Mouse (Mus musculus) T-helper 2 cell (primary cell): ENCODE measurements around the gene Araf.

Experiments
- in situ Hi-C: fragments of 300-600 bp; cut with MboI, MseI; formaldehyde crosslinking; loops from one replicate; pipeline ENCODE4 v1.15.1; 2025; ENCODE audit warnings: high pct_unique_total_duplicates

Araf gene

DNA sequence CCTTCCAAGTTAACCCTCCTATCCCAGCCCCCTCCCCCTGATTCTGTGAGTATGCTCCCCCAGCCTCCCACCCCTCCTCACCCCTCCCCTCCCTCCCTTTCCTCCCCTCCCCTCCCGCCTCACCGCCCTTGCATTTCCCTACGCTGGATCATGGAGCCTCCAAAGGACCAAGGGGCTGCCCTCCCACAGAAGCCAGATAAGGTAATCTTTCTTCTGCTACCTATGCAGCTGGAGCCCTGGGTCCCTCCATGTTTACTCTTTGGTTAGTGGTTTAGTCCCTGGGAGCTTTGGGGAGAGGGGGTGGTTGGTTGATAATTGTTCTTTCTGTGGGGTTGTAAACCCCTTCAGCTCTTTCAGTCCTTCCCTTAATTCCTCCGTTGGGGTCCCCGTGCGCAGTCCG is at the start of gene Araf:
Gene Araf (plus strand): TSS at position 134 of the 400 bp plus-strand sequence.
- in situ Hi-C loops, result no loop called here

DNA sequence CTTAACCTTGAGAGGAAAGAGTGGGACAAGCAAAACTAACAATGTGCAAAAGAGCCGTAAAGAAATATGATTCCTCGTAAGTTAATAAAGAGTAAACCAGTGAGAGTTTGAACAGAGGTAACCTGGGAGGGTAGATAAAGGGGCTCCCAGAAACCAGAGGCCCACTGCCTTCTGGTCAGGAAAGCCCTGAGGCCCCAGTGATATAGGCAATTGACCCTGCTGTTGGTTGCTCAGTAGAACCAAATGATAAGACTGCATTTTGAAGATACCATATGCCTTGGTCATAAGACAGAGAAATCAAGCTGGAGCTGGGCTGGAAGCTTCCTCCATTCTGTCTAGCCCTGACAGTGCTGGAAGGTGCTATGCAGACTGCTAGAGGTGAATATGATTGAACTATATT is 48.8 kb upstream of the Araf start:
- in situ Hi-C loops, result no loop called here

GRCm38 (mm10) chrX:20761201-20761600 is 36.4 kb upstream of the Araf start:
- in situ Hi-C loops, result no loop called here

GRCm38 (mm10) chrX:20770697-20771381 is 26.8 kb upstream of the Araf start:
- in situ Hi-C loops, result no loop called here

GRCm38 (mm10) chrX:20771666-20772065 is 25.9 kb upstream of the Araf start:
- in situ Hi-C loops, result no loop called here

GRCm38 (mm10) chrX:20775271-20776016 is 22.2 kb upstream of the Araf start:
- in situ Hi-C loops, result no loop called here

- in situ Hi-C loops, result no loop called here
Measured at GRCm38 (mm10) chrX:20777619-20778018, 20.0 kb upstream of the Araf start.

GRCm38 (mm10) chrX:20787309-20787708 is 10.3 kb upstream of the Araf start:
- in situ Hi-C loops, result no loop called here

DNA sequence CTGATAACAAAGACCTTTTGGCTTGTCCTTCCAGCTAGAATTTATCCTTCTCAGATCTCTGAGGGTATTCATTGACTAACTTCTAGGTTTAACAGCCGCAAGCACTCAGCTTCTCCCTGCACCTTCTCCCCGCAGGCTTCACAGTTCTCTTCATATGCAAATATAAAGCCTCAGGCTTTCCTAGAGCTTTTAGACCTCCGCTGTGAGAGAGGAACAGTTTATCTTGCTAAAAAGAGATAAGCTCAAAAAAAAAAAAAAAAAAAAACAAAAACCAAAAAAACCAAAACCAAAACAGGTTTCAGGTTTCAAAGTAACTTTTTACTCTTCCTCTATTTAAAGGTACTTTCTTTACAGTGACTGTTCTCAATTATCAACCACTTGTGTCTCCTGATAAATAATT is 5.2 kb upstream of the Araf start:
- in situ Hi-C loops, result no loop called here

GRCm38 (mm10) chrX:20793230-20793629 is 4.4 kb upstream of the Araf start:
- in situ Hi-C loops, result no loop called here

DNA sequence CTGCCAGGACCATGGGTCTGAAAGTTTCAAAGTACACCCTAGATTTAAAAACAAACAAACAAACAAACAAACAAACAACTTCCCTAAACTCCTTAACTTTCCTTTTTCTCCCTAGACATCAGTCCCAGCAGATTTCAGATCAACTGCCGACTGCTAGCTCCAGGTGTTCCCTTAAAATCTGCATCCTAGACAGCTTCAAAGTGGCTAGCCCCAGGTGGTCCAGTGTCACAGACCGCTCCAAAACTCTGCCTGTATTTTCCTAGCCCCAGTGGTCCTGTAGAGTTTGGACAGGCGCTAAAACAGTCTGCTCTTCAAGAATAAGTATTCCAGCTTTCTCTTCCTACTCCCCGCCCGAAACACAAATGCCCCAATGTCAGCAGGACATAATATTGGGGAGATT is 3.4 kb upstream of the Araf start:
- in situ Hi-C loops, result no loop called here

DNA sequence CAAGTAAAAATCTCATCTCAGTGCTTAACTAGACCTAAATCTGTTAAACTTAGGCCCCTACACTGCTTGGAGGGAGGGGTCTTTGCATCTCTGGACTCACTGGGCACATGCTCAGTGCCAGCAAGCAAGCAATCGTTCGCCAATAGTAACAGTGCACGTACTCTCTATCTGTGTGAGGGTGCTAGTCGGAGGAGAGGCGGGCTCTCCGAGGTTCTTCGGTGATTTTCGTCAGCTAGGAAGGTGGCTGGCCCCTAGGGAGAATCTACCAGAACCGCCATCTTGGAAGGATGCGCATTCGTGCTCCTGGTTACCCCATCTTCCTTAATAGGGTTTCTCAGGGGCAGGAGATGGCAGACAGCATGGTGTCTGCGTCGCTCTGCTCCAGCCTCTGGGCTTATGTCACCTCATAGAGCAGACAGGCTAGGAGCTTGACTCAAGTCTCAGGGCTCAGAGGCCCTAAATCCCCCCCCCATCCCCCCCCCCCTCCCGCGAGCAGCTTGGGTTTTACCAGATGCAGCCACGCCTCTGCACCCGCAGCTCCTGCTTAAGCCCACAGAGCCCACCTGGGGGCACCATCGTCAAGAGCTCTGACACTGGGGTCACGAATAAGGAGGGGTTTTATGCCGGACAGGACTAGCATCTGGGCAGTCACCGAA is 655 bp downstream of the Araf start:
- in situ Hi-C loops, result no loop called here

- in situ Hi-C loops, result no loop called here
Measured at GRCm38 (mm10) chrX:20798797-20799147, 1.2 kb downstream of the Araf start.

- in situ Hi-C loops, result loop anchor here (10.0 kb wide), 1 partner anchor 137 kb away; no protein-coding TSS in a partner anchor
Measured at GRCm38 (mm10) chrX:20801456-20801855, 3.8 kb downstream of the Araf start.

DNA sequence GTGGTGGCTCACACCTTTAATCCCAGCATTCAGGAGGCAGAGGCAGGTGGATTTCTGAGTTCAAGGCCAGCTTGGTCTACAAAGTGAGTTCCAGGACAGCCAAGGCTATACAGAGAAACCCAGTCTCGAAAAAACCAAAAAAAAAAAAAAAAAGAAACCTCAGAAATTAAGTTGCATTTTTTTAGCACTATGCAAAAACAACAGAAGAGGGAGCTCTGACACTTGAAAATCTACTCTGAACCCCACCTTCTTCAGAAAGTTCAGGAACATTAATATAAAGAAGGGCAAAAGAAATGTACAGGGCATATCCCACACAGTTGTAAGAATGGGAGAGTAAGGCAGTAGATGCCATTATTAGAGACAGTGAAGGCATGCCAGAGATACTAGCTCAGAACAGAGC is 6.7 kb downstream of the Araf start:
- in situ Hi-C loops, result loop anchor here (10.0 kb wide), 1 partner anchor 140 kb away; no protein-coding TSS in a partner anchor

DNA sequence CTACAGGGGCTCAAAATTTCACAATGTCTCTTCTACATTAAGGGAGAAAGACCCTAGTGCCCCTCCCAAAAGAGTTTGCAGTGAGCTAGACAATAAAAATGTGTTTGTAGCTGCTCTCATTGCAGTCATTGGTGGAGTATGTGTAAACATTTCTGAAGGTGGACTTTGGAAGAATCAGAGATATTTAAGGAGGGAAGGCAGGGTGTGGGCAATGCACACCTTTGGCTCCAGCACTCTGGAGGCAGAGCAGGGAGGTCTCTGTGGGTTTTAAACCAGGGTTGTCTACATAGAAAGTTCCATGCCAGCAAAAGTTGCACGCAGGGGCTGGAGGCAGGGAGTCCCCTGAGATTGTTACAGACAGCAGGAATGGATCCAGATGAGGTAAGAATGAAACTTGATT is 8.7 kb downstream of the Araf start:
- in situ Hi-C loops, result loop anchor here (10.0 kb wide), 1 partner anchor 141 kb away; no protein-coding TSS in a partner anchor

DNA sequence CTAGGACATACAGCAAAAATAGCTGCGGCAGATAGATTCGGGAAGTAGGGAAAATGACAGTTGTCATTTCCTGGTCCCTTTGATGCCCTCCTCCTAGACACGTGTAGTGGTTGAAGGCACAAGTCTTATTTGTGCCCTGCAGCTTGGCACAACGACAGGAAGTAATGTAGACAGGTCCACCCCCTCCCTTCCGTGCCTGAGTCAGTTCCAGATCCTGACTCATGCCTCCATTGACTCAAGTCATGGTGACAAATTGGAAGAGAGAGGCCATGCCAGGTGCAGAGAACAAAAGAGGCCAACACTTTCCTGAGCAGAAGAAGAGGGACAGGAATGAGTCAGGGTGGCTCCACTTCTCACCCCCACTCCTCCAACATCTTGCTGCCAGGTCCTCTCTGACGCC is 19.4 kb downstream of the Araf start:
- in situ Hi-C loops, result no loop called here

- in situ Hi-C loops, result no loop called here
Measured at GRCm38 (mm10) chrX:20819204-20819628, 21.6 kb downstream of the Araf start.

- in situ Hi-C loops, result no loop called here
Measured at GRCm38 (mm10) chrX:20819708-20820426, 22.3 kb downstream of the Araf start.

DNA sequence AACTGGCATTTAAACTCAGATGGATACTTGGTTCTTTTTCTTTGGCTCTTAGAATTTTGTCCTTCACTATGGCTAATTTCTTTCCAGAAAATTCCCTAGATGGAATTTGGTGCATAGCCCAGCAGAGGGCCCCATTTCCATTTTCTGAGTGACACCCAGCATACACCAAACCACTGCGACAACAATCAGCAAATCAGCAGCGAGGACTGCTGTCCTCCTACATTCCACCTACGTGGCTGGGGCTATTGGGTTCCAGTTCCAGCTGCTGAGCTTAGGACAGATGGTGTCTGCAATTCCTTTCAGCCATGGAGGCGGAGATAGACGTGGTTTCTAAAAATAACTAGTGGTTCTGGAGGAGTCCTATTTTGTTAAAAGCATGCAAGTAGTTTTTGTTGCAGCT is 31.3 kb downstream of the Araf start:
- in situ Hi-C loops, result no loop called here

DNA sequence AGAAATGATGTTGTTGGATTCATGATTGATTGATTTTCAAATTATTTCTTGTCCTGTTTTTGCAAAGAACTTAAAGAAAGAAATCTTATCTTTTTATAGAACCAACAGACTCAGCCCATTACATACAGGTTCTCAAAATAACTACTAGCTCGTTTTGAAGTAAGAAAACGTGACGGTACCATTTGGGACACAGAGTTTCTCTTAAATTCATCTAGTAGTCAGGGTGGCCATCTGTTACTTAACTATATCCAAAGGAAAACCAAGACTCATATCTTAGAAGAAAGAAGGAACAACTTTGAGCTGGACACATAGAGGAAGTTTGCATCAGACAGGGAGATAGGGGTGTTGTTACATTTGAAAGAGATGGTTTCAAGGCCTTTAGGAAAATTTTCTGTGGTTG is 49.6 kb downstream of the Araf start:
- in situ Hi-C loops, result no loop called here

DNA sequence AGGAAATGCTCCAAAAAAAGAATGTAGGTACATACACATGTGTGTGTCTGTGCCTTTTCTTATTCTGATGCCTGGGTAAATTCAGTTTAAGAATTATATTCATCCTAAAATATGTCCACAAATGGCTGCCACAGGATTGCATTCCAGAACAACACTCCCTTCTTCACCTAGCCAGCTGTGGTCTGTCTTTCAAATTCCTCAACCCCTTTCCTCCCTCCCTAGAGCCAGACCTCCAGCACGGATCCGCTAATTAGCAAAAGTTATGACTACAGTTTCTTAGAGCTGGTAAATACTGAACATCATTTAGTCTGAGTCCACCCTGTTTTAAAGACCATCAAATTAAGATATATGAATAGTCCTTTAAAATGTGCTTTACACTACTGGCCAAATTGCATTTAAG is 50.2 kb downstream of the Araf start:
- in situ Hi-C loops, result no loop called here
